Mouse (Mus musculus) adrenal gland, adult 18-20 months (tissue): ENCODE measurements around the gene Islr2. TPM values are rescaled to one million over a fixed set of nuclear protein-coding genes. Genes with fewer than 3 reads are reported as not detected.

ENCODE experiments used
- DNase-seq, 2 experiments: peaks; one replicate each; pipeline ENCODE4 v3.0.0; 2021 to 2022; ENCODE audit warnings: low spot score in 2 of 2
- total RNA-seq, 2 experiments: library from RNA; stranded (reverse); gene quantifications; 1 replicate in 1 of 2; 2 replicates in 1 of 2; pipeline ENCODE4 v1.2.3; 2021

The Islr2 gene
- total RNA-seq, 2 experiments from 2014 or later: 1.2 to 2.6 TPM

DNA sequence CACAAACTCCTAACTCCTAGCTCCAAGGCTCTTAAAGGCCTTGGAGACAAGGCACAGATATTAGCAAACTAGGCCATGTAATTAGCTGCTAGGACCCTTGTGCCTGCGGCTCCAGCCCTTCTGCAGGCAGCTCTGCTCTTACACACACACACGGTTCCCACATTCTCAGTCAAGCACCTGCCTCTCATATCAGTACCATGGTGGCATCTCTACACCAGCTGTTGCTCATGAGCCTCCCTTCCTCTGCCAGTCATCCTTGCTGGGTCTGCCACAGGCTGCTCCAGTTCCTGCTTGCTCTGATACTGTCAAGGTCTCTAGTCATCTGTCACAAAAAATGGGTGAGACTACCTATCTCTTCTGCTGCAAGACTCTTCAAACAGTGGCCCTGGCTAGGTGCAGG, 20.2 kb upstream of the Islr2 start:
- no peak for DNase-seq

- peak in 1 of 2 experiments; percentile 45 for DNase-seq
These were observed 16.2 kb upstream of the Islr2 start for GRCm38 (mm10) chr9:58220218-58220903.

DNA sequence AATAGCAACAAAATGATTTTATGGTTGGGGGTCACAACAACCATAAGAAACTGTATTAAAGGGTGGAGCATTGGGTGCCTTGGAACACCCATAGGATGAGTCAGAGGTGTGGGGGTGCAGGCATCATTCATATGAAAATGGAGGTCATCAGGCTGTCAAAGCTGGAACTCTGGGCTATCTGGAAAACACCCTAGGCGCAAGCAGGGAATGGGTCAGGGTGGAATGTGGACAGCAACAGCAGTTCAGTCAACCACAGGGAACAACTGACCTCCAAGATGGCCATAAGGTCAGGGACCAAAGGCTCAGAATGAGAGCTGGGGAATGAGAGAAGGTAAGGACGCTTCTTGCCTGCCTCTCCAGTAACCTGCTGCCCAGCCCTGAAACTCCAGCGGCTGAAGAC, 14.4 kb upstream of the Islr2 start:
- no peak for DNase-seq

- DNase-seq: peak; percentile 39 to 48
These were observed 12.3 kb upstream of the Islr2 start for GRCm38 (mm10) chr9:58216402-58216801.

GRCm38 (mm10) chr9:58214519-58215180, 10.5 kb upstream of the Islr2 start:
- no peak for DNase-seq

DNA sequence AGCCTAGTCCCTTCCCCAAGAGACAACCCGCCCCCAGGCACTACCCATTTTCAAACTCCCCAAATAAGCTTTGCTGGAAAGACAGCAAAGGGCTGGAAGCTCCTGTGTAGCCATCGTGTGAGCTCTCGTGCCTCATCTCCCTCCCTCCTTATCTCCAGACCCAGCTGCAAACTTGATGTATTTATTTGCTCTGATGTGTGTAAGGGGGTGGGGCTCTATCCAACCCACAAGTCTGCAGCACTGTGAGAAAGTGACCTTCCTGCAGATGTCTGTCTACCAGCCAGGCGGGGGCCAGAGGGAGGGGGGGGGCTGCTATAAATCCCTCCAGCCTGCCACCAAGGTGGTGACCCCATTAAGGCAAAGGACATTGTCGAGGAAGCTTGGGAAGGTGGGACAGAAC, 9.7 kb upstream of the Islr2 start:
- DNase-seq: no peak

DNA sequence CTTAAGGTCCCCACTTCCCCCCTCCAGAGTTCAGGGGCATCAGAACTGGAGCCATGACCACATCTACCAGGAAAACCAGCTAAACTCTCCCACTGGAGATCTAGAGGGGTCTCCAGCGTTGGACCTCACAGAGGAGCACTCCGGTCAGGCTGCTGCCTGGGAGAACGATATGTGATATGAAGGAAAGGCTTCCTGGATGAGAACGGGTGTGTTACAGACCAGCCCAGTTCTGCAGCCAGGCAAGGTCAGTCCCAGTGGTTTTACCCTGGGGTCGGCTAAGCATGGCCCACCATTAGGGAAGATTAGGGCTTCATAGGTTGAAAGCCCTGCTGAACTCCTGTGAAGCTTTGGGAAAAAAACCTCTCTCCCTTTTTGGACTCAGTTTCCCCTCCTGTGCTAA, 9.3 kb upstream of the Islr2 start:
- no peak for DNase-seq

DNA sequence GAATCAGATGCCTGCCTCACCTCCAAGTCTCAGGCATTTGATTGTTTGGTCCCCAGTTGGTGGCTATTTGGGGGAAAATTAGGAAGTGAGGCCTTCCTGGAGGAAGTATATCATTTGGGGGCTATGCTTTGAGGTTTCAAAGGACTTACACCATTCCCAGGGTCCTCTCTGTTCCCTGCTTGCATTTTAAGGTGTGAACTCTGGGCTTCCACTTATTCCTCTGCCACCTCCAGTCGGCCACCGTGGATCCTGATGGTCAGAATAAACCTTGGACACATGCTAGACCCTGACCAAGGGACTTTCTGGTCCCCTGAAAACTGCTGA, 6.1 kb upstream of the Islr2 start:
- no peak for DNase-seq

DNA sequence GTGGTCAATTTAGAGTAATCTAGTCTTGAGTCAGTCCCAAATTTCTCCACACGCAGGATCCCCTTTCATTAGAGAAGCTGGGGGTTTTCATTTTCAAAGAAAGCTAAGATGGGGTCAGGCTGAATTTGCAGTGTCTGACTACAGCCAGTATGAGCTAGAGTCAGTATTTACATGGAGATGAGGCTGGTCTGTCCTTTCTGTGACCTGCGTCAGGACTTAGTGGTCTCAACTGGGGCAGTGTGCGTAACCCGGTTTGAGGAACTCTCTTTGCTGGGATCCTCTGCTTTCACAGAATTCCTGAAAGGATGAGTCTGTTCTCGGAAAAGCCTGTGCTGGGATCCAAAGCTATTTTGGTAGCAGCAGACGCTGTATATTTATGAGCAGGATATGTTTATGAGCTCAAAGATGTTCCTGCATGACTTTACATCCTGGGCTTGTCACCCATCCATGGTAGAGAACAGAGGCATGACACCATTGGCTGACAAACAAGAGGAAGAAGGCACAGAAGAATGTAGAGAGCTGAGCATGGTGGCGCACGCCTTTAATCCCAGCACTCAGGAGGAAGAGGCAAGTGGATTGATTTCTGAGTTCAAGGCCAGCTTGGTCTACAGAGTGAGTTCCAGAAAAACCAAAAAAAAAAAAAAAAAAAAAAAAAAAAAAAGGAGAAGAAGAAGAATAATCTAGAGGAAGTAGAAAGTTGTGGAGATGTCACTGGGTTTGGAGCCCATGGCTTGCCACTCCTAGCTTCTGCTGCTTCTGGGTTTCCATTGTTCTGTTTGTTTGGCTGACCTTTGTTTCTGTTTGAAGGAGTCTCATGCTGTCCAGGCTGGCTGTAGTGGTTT, 5.6 kb upstream of the Islr2 start:
- DNase-seq: no peak

GRCm38 (mm10) chr9:58206013-58206412, 1.9 kb upstream of the Islr2 start:
- no peak for DNase-seq

- peak; percentile 97 for DNase-seq
These were observed 405 bp upstream of the Islr2 start for GRCm38 (mm10) chr9:58204448-58205000.

GRCm38 (mm10) chr9:58202676-58203453, 1.3 kb downstream of the Islr2 start:
- peak in 1 of 2 experiments; percentile 16 for DNase-seq

GRCm38 (mm10) chr9:58201861-58202549, 2.1 kb downstream of the Islr2 start:
- peak in 1 of 2 experiments; percentile 14 for DNase-seq

- DNase-seq: no peak
These were observed 2.9 kb downstream of the Islr2 start for GRCm38 (mm10) chr9:58201091-58201842.

GRCm38 (mm10) chr9:58200270-58201090, 3.6 kb downstream of the Islr2 start:
- peak in 1 of 2 experiments; percentile 14 for DNase-seq

DNA sequence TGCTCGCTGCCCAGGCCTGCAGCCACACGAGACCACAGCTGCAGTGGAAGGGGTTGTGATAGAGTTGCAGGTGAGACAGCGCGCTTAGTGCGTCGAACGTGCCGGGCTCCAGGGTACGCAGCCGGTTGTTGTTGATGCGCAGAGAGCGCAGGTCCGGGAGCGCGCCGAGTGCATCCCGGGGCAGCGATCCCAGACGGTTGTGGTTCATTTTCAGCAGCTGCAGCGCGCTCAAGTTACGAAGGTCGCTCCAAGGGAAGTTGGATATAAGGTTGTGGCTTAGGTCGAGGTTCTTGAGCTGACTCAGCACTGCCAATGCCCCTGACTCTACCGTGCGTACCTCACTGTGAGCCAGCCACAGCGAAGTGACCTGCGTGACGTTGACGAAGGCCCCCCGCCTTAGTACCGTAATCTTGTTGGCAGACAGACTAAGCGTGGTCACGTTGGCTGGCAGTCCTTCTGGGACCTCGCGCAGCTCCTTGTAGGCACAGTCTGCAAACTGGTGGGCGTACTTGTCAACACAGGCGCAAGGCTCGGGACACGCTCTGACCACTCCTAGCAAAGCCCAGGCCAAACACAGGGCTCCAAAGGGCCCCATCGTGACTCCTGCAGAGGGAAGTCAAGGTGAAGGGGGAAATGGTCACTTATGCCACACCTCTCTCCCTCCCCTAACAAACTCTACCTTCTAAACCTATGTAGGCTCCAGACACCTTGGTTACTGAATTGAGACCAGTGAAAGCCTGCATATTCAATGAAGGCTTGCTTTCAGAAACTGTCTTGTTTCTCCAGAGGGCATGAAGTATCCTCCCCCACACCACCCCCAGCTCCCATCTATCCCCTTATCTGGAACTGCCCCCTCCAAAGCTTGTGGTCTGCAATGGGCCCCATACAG, 4.5 kb downstream of the Islr2 start:
- no peak for DNase-seq

DNA sequence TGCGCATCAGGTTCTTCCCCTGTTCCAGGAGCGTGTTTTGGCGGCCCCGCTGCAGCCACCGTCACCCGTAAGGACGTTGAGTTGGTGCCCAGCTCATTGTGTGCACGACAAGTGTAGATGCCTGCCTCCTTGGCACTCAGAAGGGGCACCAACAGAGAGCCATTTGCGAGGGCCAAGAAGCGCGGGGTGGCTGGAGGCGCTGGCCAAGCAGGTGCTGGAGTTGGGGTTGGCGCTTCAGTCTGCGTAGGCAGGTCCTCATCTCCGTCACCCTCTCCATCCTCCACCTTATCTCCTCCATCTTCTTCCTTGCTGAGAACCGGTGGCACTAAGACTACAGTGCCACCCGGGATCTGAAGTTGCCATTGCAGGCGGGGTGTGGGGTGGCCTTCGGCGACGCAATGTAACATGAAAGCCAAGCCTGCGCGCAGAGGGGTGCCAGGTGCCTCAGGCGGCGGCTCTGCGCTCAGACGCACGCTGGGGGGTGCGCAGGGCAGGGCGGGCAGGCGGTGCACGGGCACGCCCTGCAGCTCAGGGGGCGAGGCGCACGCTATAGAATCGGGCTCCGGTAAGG, 5.2 kb downstream of the Islr2 start:
- no peak for DNase-seq
